Mouse (Mus musculus) bone marrow, adult 2 months (tissue): Measurements from ENCODE around the gene Ppp4r2. TPM values are rescaled to one million over a fixed set of nuclear protein-coding genes. Genes with fewer than 3 reads are reported as not detected.
A peak's percentile ranks its signal among the peaks of the same experiment; 100 is the strongest.

ENCODE experiments used
- H3K27ac ChIP-seq: fragments of 200-500 bp; 2 replicates; pipeline ENCODE4 v1.5.1; 2012; ENCODE audit warnings: low read depth, mild to moderate bottlenecking, control low read depth, inconsistent platforms, low read length; ENCODE audit not compliant: control insufficient read depth, poor library complexity, insufficient read depth
- H3K4me1 ChIP-seq: fragments of 200-500 bp; 2 replicates; pipeline ENCODE4 v1.6.1; 2011; ENCODE audit warnings: low read length; ENCODE audit not compliant: control insufficient read depth, insufficient read depth
- H3K4me3 ChIP-seq: fragments of 200-500 bp; replicated peaks from 2 replicates; pipeline ENCODE3; 2011; ENCODE audit warnings: mild to moderate bottlenecking, low read depth, low read length, control low read depth; ENCODE audit not compliant: control insufficient read depth
- CTCF ChIP-seq: fragments of 200-500 bp; IDR thresholded peaks from 2 replicates; pipeline ENCODE4 v1.5.1; 2011; ENCODE audit warnings: low read length, control low read depth; ENCODE audit not compliant: control insufficient read depth, insufficient read depth
- POLR2A ChIP-seq: fragments of 200-500 bp; IDR thresholded peaks from 2 replicates; pipeline ENCODE4 v1.6.1; 2011; ENCODE audit warnings: low read depth, mild to moderate bottlenecking, control low read depth, low read length, borderline replicate concordance; ENCODE audit not compliant: control insufficient read depth
- WGBS: fragments of 180-500 bp; shearing (Covaris S2); methylation state at CpG from one replicate; pipeline ENCODE4 v1.1.7; 2018; 5-methylcytosine and 5-hydroxymethylcytosine counted together
- polyA plus RNA-seq: library from polyadenylated mRNA; stranded (reverse); fragments of >200 nt; gene quantifications from 2 replicates; pipeline ENCODE4 v1.2.4, GENCODE M21; 2011; ENCODE audit warnings: low replicate concordance; ENCODE audit not compliant: missing spikeins, insufficient read depth, insufficient read length

The Ppp4r2 gene
- polyA plus RNA-seq: 25.5 and 33.5 TPM in 2 replicates

DNA sequence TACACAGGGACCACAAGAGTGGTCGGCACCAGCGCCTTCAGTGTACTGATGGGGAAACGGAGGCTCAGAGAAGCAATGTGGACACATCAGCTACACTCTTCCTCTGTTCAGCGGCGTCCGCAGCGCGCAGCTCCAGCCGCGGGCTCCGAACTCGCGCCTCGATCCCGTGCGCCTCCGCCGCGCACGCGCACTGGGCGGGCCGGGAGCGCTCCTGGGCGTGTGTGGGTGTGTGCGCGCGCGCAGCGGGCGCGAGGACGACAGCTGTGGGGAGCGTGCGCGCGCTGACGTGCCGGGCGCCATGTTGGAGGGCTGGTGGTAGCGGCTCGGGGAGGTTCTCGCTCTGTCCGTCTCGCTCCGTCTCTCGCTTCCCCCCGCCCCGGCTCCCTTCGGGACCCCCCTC lies at the start of gene Ppp4r2:
TSS of gene Ppp4r2 (plus strand) at position 268 of the 400 bp plus-strand sequence.
- no peak for TF ChIP-seq CTCF
- peak; percentile 60; the same call in 1 of the 2 replicates for TF ChIP-seq POLR2A

DNA sequence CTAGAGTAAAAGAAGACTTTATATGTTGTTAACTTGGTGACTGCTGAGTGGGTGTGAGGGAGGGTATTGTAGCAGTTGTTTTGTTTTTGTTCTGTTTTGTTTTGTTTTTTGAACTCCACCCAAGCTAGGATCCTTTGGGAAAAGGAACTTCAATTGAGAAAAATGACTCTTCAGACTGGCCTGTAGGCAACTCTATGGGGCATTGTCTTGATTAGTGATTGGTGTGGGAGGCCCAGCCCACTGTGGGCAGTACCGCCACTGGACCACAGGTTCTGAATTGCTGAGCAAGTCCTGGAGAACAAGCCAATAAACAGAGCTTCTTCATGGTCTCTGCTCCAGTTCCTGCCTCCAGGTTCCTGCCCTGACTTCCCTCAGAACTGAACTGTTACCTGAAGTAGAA lies 45.7 kb upstream of the Ppp4r2 start:
- Histone ChIP-seq H3K4me3 (no peak overlapping the region), H3K27ac (no peak overlapping the region), H3K4me1 (no peaks in the 10 kb centered on the region)
- TF ChIP-seq CTCF (no peak), POLR2A (no peak)
- WGBS: 85% methylated on average over 1 of the region's 1 CpGs

More for the DNA sequence above, at the start of gene Ppp4r2:
- Histone ChIP-seq H3K27ac (peak within 1 kb of the TSS; percentile 51; the same call in 1 of the 2 replicates), H3K4me1 (no peaks in the 10 kb centered on the region; the same call in 1 of the 2 replicates), H3K4me3 (peak within 1 kb of the TSS; percentile 82)
- WGBS: 1% methylated on average over 40 of the region's 50 CpGs

DNA sequence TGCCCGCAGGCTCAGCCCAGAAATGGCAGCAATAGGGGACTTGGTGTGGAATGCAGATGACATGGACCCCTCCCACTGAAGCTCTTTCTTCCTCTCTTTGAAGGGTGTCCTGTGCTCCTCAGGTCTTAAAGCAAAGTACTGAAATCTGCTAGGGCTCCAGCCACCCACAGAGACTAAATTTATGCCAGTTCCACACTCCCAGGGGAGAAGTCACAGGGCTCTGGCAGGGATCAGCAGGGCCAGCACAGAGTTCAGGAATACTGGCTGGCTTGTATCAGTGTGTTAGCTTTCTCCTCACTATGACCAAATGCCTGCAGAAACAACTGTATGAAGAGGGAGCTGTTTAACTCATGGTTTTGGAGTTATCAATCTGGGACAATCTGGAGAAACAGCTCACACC lies 44.3 kb upstream of the Ppp4r2 start:
- no peak overlapping the region for H3K4me3 ChIP-seq
- 84% methylated on average over 1 of the region's 1 CpGs for WGBS
- no peaks in the 10 kb centered on the region for H3K4me1 ChIP-seq
- H3K27ac ChIP-seq: no peak overlapping the region
- TF ChIP-seq CTCF (no peak), POLR2A (no peak)

DNA sequence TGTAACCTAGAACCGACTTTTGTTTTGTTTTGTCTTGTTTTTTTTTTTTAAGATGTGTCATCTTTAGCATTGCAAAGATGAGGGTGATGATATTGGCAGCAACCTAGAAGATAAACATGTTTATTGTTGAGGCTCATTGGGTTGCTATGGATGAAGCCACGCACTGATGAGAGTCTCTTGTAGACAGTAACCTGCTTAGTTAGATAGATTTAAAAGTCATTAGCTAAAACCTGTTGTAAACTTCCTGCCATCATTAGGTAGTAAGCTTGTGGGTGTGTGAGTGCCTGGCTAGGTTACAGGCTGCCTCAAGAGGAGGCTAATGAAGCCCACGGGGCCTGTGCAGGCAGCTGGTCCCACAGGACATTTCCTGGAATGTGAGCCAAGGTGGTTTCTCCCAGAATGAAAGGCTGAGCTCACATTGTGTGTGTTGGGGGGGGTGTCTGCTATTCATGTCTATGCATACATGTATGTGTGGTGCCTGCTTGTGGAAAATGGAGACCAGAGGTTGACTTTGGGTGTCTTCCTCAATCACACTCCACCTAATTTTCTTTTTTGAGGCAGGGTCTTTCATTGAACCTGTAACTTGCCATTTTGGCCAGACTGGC lies 41.3 kb upstream of the Ppp4r2 start:
- Histone ChIP-seq H3K4me1 (no peaks in the 10 kb centered on the region), H3K4me3 (no peak overlapping the region), H3K27ac (no peak overlapping the region)
- WGBS: 55% methylated on average over 3 of the region's 3 CpGs
- TF ChIP-seq CTCF (no peak), POLR2A (no peak)

DNA sequence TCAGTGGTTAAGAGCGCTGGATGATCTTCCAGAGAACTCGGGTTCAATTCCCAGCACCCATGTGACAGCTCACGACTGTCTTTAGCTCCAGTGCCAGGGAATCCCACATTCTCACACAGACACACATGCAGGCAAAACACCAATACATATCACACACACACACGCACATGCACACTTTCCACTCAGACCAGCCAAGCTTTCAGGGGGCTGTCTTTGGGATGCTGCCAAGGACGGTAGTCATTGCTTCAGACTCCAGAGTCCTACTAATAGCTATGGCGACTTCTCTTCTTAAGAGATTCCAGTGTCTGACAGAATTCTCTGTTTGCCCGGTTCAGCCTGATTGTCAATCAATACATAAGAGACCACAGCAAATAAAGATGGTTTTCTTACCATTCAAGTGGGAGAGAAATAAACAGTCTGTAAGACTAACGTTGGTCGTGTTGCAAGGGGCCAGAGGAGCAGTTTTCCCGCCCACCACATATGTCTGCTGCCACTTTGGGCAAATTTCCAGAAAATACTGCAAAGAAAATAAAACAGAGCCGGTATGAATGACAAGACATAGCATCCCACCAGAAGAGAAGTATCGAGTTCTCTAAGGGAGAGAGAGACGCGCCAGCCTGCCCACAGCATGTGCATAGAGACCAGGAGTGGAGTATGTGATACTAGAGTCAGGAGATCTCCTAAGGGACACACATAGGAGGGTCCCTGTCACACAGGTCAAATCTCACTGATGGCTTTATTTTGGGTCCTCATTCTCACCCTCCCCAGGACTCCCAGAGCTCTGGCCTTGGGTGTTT lies 40.3 kb upstream of the Ppp4r2 start:
- WGBS: 81% methylated on average over 14 of the region's 14 CpGs
- no peaks in the 10 kb centered on the region for H3K4me1 ChIP-seq
- TF ChIP-seq POLR2A (no peak), CTCF (no peak)

DNA sequence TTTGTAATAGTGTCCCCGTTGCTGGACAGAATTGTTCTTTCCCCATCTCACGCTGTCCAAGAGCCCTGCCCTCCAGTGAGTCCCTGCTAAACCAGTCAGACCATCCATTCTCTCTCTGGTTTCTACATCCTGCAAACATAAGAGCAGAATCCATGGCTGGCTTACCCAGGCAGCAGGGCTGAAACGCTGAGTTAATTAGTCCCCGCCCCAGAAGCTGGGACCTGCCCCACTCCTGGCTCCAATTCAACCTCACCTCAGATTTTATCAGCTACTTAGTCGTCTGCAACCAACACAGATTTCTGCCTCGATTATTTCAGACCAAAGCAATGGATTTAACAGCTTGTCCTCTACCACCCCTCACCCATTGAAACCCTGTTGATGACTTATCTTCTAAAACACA lies 37.6 kb upstream of the Ppp4r2 start:
- no peak overlapping the region for H3K27ac ChIP-seq
- no peak overlapping the region for H3K4me3 ChIP-seq
- WGBS: 28% methylated on average over 6 of the region's 6 CpGs
- no peaks in the 10 kb centered on the region for H3K4me1 ChIP-seq
- TF ChIP-seq POLR2A (no peak), CTCF (no peak)

More for the DNA sequence above, 40.3 kb upstream of the Ppp4r2 start:
- H3K27ac ChIP-seq: no peak overlapping the region
- no peak overlapping the region for H3K4me3 ChIP-seq

DNA sequence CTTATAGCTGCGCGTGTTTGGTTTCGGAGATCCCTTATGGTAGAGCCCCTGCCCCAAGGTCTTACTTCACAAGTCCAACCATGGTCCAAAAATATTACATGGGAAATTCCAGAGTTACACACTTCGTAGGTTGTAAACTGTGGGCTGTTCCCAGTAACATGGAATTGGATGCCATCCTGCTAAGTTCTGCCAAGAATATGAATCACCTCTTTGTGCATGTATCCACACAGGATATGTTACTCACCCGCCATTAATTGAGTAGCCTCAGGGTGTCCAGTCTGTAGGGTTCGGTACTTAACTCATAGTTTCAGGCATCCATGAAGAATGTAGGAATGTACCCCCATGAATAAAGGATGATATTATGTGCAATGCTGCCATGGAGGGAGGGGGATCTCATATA lies 34.1 kb upstream of the Ppp4r2 start:
- H3K27ac ChIP-seq: no peak overlapping the region
- no peak for TF ChIP-seq POLR2A
- TF ChIP-seq CTCF: no peak
- 83% methylated on average over 6 of the region's 6 CpGs for WGBS

DNA sequence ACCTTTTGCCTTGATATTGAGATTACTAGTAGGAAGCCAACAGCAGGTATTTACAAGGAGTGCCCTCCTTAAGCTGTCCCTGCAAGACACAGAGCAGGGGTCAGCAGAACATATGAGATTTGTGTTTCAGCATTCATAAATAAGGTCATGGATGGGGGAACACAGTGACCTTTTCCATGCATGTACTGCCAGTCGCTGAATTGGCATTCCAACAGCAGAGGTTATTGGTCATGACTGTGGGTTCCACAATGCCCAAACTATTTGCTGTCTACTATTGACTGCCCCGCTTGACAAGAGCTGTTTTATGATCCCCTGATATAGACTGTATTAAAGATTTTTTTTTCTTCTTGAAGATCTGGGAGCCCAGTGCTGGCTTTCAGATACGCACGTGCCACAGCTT lies 33.7 kb upstream of the Ppp4r2 start:
- TF ChIP-seq POLR2A: no peak
- no peak for TF ChIP-seq CTCF
- Histone ChIP-seq H3K27ac (no peak overlapping the region), H3K4me1 (no peaks in the 10 kb centered on the region), H3K4me3 (no peak overlapping the region)
- whole genome bisulfite sequencing: 90% methylated on average over 4 of the region's 4 CpGs

More for the DNA sequence above, 34.1 kb upstream of the Ppp4r2 start:
- no peak overlapping the region for H3K4me3 ChIP-seq
- H3K4me1 ChIP-seq: no peaks in the 10 kb centered on the region
